20 mouse cellular contexts compared by ENCODE assay signal in genomic region chr13:56360803-56361202, GRCm38 (mm10).
DNase-seq lines count a peak whose midpoint lies in the region; ATAC-seq lines count a peak whose summit lies in the region.
"Had no signal": no experiment of that assay in that cellular context is flagged by ENCODE, and none has a peak within 500 bp of the region (broad histone marks: within the 10 kb centered on the region; RNA-seq: fewer than 3 reads in every experiment).

No protein-coding gene starts in this region.

- DNase-seq in heart, adult 11 months = peak; percentile 91
- DNase-seq in heart, postnatal 25 days (ENCODE audit: low spot score) = no peak
- peak; percentile 52 for DNase-seq in lung, postnatal 10 days
- no peak for DNase-seq in lung, postnatal 4 days
- peak; percentile 51 for DNase-seq in skeletal muscle tissue, adult 2 months (ENCODE audit: low read depth, low spot score)
- DNase-seq: adrenal gland, postnatal 10 days; adrenal gland, postnatal 36 days; B cell, adult 2 months; cerebellum, adult 18-20 months; cerebellum, adult 9-10 months; cerebellum, postnatal 25 days; gastrocnemius, postnatal 10 days; gastrocnemius, postnatal 36 days; heart, postnatal 36 days had no signal

- intact Hi-C loops in heart, postnatal 25 days (cut with DNase I) = no loop called here

- ATAC-seq in erythroid progenitor cell, adult 5-6 weeks (replicated peaks; ENCODE audit: low FRiP score, poor library complexity, severe bottlenecking) = no peak
- ATAC-seq: forebrain, embryonic 13.5 days; forebrain, embryonic 16.5 days; hindbrain, embryonic 16.5 days; intestine, embryonic 15.5 days; Patski had no signal

Comparison
In these comparisons a context has a peak if more than half of its experiments do, and no peak if none do; other contexts are left out.
1. DNase-seq: peak in heart, adult 11 months (single experiment), lung, postnatal 10 days (single experiment) and skeletal muscle tissue, adult 2 months (single experiment); none in heart, postnatal 25 days (single experiment) and lung, postnatal 4 days (0 of 2).